Mouse (Mus musculus): ENCODE data around the gene Fam163b.

Fam163b gene

GRCm38 (mm10) chr2:27087581-27087980 is 54.7 kb downstream of the Fam163b start:
- DNase-seq (ENCODE audit: low spot score in 2 of 2): no peak

- no peak for DNase-seq (ENCODE audit: low spot score in 2 of 2)
These were observed 55.7 kb downstream of the Fam163b start for GRCm38 (mm10) chr2:27086483-27087010.

GRCm38 (mm10) chr2:27085801-27086200 is 56.5 kb downstream of the Fam163b start:
- no peak for DNase-seq (ENCODE audit: low spot score in 2 of 2)

GRCm38 (mm10) chr2:27084963-27085362 is 57.3 kb downstream of the Fam163b start:
- no peak for DNase-seq (ENCODE audit: low spot score in 2 of 2)

- DNase-seq (ENCODE audit: low spot score in 2 of 2): no peak
These were observed 58.4 kb downstream of the Fam163b start for GRCm38 (mm10) chr2:27083761-27084475.

- DNase-seq (ENCODE audit: low spot score in 2 of 2): no peak
These were observed 62.6 kb downstream of the Fam163b start for GRCm38 (mm10) chr2:27079649-27080048.

GRCm38 (mm10) chr2:27079152-27079584 is 63.1 kb downstream of the Fam163b start, which contains the start of gene Adamtsl2:
TSS of gene Adamtsl2 (plus strand) at chr2:27079379.
- peak in 1 of 2 experiments; percentile 50 for DNase-seq (ENCODE audit: low spot score in 2 of 2)

GRCm38 (mm10) chr2:27078312-27078711 is 64.0 kb downstream of the Fam163b start:
- DNase-seq (ENCODE audit: low spot score in 2 of 2): no peak

- DNase-seq (ENCODE audit: low spot score in 2 of 2): no peak
These were observed 64.5 kb downstream of the Fam163b start for GRCm38 (mm10) chr2:27077655-27078244.

GRCm38 (mm10) chr2:27075485-27075884 is 66.8 kb downstream of the Fam163b start:
- DNase-seq (ENCODE audit: low spot score in 2 of 2): peak in 1 of 2 experiments; percentile 34

GRCm38 (mm10) chr2:27074804-27075203 is 67.5 kb downstream of the Fam163b start:
- DNase-seq (ENCODE audit: low spot score in 2 of 2): no peak

- no peak for DNase-seq (ENCODE audit: low spot score in 2 of 2)
These were observed 68.9 kb downstream of the Fam163b start for GRCm38 (mm10) chr2:27073407-27073806.

- no peak for DNase-seq (ENCODE audit: low spot score in 2 of 2)
These were observed 70.3 kb downstream of the Fam163b start, which contains the start of gene Mymk for GRCm38 (mm10) chr2:27071978-27072377. TSS of gene Mymk (minus strand) at chr2:27072179.

GRCm38 (mm10) chr2:27071137-27071536 is 71.2 kb downstream of the Fam163b start:
- no peak for DNase-seq (ENCODE audit: low spot score in 2 of 2)

- DNase-seq (ENCODE audit: low spot score in 2 of 2): no peak
These were observed 72.0 kb downstream of the Fam163b start for GRCm38 (mm10) chr2:27070247-27070813.

GRCm38 (mm10) chr2:27069646-27070045 is 72.6 kb downstream of the Fam163b start:
- no peak for DNase-seq (ENCODE audit: low spot score in 2 of 2)

GRCm38 (mm10) chr2:27067996-27068395 is 74.3 kb downstream of the Fam163b start:
- no peak for DNase-seq (ENCODE audit: low spot score in 2 of 2)

GRCm38 (mm10) chr2:27067124-27067523 is 75.2 kb downstream of the Fam163b start:
- no peak for DNase-seq (ENCODE audit: low spot score in 2 of 2)
